Mouse (Mus musculus): ENCODE results near the gene Msh4. TPM values are rescaled to one million over a fixed set of nuclear protein-coding genes. Genes with fewer than 3 reads are reported as not detected.
"Not testable (repeated sequence)": the region's sequence is repeated elsewhere in the genome, so short reads cannot be mapped to it uniquely, and the experiment has no call there.

The Msh4 gene
- total RNA-seq, 2 experiments from 2014 or later: 0.10 to 0.24 TPM

DNA sequence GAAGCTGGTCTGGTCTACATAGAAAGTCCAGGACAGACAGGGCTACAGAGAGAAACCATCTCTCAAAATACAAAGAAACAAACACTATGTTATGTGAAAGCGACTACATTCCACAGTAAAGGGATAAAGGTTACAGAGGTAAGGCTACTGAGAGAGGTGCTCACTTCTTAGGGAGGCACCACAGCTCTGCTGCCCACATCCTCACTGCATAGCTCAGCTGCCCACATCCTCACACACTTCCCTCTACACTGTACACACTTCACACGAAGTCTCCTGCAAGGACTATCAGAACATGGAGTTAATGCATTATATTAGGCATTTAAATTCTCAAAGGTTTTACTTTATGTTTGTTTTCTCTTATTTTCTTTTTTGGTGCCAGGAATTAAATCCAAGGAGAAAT lies 42.1 kb downstream of the Msh4 start:
- intact Hi-C loops (cut with DNase I): no loop called here

DNA sequence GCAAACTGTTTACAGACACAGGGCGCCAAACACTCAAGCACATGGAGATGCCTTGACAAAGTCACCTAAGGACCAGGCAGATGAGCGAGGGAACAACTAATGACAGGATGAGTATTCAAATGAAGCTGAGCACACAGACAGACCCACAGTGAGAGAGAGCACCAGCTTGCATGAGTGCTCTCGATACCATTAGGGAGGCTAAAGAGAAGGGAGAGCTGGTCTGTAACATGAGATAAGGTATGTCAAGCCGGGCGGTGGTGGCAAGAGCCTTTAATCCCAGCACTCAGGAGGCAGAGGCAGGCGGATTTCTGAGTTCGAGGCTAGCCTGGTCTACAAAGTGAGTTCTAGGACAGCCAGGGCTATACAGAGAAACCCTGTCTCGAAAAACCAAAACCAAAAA lies 45.5 kb downstream of the Msh4 start:
- DNase-seq; intact Hi-C loops (cut with DNase I): not testable (repeated sequence)

More for the DNA sequence above, 42.1 kb downstream of the Msh4 start:
- DNase-seq: no peak

GRCm38 (mm10) chr3:153858350-153859001 lies 47.5 kb downstream of the Msh4 start:
- intact Hi-C loops (cut with DNase I): no loop called here
- no peak for DNase-seq

DNA sequence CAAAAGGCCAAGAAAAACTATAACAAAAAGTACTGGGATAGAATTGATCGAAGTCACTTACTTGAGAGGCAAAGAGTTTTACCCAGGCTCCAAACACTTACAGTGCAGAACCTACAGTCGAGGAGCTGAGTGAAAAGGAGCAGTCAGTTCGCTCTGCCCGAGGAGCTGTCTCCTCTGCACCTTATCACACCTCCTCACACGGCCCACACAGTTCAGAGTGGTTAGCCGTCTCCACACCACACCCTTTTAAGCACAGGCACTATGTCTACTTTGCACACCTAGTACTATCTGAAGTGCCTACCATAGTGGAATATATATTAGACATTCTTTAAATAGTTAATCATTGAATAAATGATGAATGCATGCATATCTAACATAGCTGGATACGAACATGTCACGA lies 53.7 kb downstream of the Msh4 start:
- no peak for DNase-seq
- intact Hi-C loops (cut with DNase I): no loop called here

- intact Hi-C loops (cut with DNase I): no loop called here
- no peak for DNase-seq
Measured at GRCm38 (mm10) chr3:153850759-153851158, 55.2 kb downstream of the Msh4 start.

- peak in 1 of 2 experiments; percentile 16 for DNase-seq
- intact Hi-C loops (cut with DNase I): no loop called here
Measured at GRCm38 (mm10) chr3:153849368-153850015, 56.4 kb downstream of the Msh4 start.

- DNase-seq: no peak
- intact Hi-C loops (cut with DNase I): no loop called here
Measured at GRCm38 (mm10) chr3:153847207-153847733, 58.7 kb downstream of the Msh4 start.

- intact Hi-C loops (cut with DNase I): no loop called here
Measured at GRCm38 (mm10) chr3:153846109-153846508, 59.8 kb downstream of the Msh4 start.

DNA sequence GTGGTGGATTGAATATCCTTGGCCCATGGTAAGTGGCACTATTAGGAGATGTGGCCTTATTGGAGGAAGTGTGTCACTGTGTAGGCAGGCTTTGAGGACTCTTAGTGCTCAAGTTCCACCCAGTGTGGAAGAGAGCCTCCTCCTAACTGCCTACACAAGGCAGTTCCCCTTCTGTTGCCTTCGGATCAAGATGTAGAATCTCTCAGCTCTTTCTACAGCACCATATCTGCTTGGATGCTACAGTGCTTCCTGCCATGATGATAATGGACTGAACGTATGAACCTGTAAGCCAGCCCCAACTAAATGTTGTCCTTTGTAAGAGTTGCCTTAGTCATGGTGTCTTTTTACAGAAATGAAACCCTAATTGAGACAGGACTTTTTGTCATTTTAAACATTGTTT lies 60.4 kb downstream of the Msh4 start:
- intact Hi-C loops (cut with DNase I): no loop called here

More at GRCm38 (mm10) chr3:153846109-153846508, 59.8 kb downstream of the Msh4 start:
- DNase-seq: no peak

DNA sequence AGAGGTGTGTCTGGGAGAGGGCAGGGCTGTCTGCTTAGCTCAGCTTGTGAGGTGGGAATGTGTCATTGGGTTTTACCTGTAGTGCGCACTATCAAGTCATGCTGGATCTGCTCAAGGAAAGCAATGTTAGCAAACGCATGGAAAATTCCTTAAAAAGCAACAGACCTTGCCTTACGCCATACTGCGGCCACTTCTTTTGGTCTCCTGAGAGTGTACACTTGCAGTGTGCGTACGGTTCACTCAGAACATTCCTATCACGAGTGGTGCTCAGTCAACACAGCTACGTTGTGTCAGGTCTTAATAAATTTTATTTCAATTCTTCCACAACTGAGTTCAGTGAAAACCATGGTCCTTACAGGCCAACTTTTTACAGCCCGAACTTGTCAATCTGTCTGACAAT lies 61.2 kb downstream of the Msh4 start:
- intact Hi-C loops (cut with DNase I): no loop called here
- DNase-seq: no peak

More for the DNA sequence above, 60.4 kb downstream of the Msh4 start:
- no peak for DNase-seq

DNA sequence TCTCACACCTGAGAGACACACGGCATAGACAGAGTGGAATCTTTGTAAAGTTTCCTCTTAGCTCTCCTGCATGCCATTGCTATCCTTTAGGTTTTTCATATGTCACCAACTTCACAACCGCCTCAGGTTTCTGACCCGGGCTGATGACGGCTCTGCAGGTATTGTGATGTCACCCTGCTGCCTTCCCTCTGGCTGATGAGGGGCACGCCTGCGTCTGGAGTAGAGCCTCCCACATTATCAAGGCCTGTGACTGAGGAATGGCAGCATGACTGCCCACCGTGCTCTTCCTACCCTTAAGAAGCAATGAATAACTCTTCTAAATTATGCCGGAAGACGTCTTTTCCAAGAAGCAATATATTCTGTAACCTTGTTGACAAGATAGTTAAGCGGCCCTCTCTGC lies 61.9 kb downstream of the Msh4 start, which contains the start of gene Asb17:
TSS of gene Asb17 (plus strand) at position 180 of the 400 bp plus-strand sequence.
- intact Hi-C loops (cut with DNase I): no loop called here
- DNase-seq: no peak

DNA sequence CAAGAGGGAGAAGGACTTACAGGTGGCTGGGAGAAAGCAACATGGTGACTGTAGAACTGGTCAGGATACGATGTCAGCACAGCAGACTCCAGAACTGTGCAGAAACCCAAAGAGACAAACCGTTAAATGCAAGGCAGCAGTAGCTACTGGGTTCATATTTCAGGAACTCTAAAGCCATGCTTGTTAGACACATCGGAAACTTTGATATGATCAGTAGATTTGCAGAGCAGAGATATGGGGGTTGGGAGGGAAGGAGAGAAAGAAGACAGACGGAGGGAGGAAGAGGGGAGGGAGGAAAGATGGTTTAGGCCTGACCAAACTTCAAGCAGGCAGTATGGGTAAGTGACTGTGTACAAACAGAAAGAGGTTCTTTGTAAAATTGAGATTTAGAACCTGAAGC lies 68.3 kb downstream of the Msh4 start:
- intact Hi-C loops (cut with DNase I): no loop called here

GRCm38 (mm10) chr3:153836316-153836715 lies 69.6 kb downstream of the Msh4 start:
- intact Hi-C loops (cut with DNase I): no loop called here

More for the DNA sequence above, 68.3 kb downstream of the Msh4 start:
- DNase-seq: no peak

DNA sequence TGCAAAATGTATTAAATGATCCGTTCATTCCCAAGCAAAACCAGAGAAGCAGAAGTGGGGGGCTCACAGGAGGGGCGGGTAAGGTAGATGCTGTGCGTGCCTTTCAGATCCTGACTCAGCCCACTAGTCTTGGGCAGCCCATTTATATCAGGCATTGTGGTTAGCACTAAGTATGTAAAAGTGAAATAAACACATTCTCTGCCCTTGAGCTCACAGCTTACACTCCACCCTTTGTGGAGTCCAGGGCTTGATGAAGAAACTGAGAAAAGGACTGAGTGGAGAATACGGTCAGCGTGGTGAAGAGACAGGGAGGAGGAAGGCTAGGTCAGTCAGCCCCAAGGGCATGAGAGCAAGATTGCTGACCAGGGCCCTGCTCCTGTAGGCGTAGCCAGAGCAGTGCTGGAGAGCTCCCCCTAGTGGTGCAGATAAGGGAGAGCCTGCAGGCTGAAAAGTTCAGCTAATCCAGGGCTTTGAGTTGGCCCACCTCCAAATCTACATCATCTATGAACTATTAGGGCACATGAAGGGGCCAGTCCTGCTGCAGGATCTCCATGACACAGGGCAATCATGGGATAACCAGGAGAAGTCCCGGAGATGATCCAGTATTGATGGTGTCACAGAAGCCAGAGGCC lies 70.4 kb downstream of the Msh4 start:
- intact Hi-C loops (cut with DNase I): no loop called here
- DNase-seq: peak; percentile 67 to 81

More at GRCm38 (mm10) chr3:153836316-153836715, 69.6 kb downstream of the Msh4 start:
- no peak for DNase-seq

- intact Hi-C loops (cut with DNase I): no loop called here
- no peak for DNase-seq
Measured at GRCm38 (mm10) chr3:153834071-153834470, 71.9 kb downstream of the Msh4 start.

DNA sequence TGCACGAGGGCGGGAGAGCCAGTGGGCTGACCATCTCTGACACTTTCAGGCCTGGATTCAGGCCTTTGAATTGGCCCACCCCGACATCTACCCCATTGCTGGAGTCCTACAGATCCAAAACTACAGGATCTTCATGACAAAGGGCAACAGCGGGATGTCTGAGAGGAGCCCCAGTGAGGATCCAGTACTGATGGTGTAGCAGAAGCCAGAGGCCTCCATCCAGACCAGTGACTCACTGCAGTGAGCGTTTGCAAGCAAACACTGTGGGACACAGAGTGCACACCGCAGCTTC lies 73.3 kb downstream of the Msh4 start:
- intact Hi-C loops (cut with DNase I): no loop called here
- DNase-seq: no peak

- no peak for DNase-seq
- intact Hi-C loops (cut with DNase I): no loop called here
Measured at GRCm38 (mm10) chr3:153831873-153832653, 73.9 kb downstream of the Msh4 start.

DNA sequence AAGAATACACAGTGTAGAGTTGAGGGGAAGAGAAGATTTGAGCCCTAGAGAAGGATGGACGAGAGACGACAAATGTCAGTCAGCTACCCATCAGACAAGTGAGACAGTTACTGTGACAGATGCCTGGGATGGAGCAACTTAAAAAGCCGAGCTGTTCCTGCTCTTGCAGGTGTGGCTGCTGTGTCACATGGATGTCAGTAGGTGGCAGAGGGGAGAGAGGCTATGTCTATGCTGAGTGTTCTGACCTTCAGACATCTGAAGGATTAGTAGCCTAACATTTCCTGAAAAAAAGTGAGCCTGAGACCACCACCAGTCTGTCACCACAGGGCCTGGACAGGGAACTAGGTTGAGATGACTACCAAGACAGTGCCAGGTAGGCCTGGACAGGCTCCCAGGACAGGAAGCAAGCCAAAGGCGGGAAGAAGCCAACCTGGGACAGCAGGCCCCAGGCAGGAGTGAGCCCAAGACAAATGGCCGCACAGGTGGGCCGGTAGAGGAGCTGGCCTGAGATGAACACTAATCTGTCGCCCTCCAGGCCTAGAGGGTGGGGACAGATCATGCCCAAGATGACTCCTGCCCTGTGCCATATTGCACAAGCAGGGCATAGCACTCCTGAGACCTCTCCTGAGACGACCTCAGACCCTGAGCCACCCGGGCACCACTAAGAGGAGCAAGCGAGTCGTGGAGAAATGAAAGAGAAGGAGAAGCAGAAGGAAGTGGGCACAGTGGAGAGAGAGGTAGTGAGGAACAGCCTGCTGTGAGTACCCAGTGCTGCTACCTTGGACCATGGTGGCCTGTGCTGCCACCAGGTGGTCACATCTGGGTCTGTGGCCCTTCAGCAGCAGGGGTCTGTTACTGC lies 74.7 kb downstream of the Msh4 start:
- intact Hi-C loops (cut with DNase I): no loop called here

GRCm38 (mm10) chr3:153829788-153830187 lies 76.2 kb downstream of the Msh4 start:
- DNase-seq; intact Hi-C loops (cut with DNase I): not testable (repeated sequence)

More for the DNA sequence above, 74.7 kb downstream of the Msh4 start:
- DNase-seq: peak in 1 of 2 experiments; percentile 12

DNA sequence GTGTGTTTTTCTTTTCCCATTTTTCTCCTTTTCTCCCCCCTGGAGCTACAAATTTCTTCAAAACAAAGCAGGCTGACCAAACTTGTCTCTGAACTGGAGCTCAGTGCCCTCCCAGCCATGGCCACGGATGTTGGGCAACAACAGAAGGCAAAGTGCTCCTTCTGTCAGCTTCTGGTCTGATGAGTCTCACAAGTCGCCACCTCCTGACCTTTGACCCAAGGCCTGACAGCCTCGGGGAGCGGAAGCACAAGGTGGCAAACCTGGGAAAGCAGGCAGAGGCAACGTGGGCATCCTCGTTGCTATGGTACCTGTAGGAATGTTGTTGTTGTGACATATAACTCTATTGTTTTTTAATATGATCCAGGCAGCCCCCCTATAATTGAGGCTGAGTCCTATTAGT lies 79.3 kb downstream of the Msh4 start:
- no peak for DNase-seq
- intact Hi-C loops (cut with DNase I): no loop called here
